Mouse (Mus musculus): Measurements from ENCODE around the gene Cdh23. TPM values are rescaled to one million over a fixed set of nuclear protein-coding genes. Genes with fewer than 3 reads are reported as not detected.

Gene Cdh23
- total RNA-seq, 1 experiment, result 2.3 TPM

GRCm38 (mm10) chr10:60256088-60256487 lies 440.2 kb downstream of the Cdh23 start:
- Histone ChIP-seq H3K4me1 (ENCODE audit: control insufficient read depth in 2 of 2, insufficient read depth in 2 of 2, low read length in 2 of 2, poor library complexity in 1 of 2) (peaks cover 6 to 9% of the 10 kb centered on the region in 2 experiments; a peak in 2 of 4 replicates), H3K4me3 (ENCODE audit: insufficient read depth in 1 of 2, low read depth in 1 of 2, low read length in 2 of 2, poor library complexity in 1 of 2, severe bottlenecking in 1 of 2) (no peak overlapping the region), H3K27ac (ENCODE audit: insufficient read depth, low read depth, low read length, poor library complexity, severe bottlenecking) (no peak overlapping the region), H3K9ac (ENCODE audit: insufficient read depth, low read depth, low read length, poor library complexity, severe bottlenecking) (no peak overlapping the region), H3K36me3 (ENCODE audit: control insufficient read depth, insufficient read depth, low read length, poor library complexity, severe bottlenecking) (no peaks in the 10 kb centered on the region), H3K9me3 (ENCODE audit: control insufficient read depth, insufficient read depth, low read depth, low read length) (no peaks in the 10 kb centered on the region)
- no peak for DNase-seq (ENCODE audit: low read depth, low spot score)
- in situ Hi-C loops (cut with MboI; ENCODE audit: low sequenced_read_pairs in 2 of 2, unreplicated experiment in 2 of 2), result no loop called here
- no peak for TF ChIP-seq HCFC1 (IDR thresholded peaks at IDR 0.05; ENCODE audit: borderline replicate concordance, insufficient read depth, low read length)
- no peak for TF ChIP-seq CHD2 (IDR thresholded peaks at IDR 0.05; ENCODE audit: low read depth, low read length)
- TF ChIP-seq ZNF384 (IDR thresholded peaks at IDR 0.05; ENCODE audit: low read depth, low read length), result no peak
- no peak for TF ChIP-seq MAFK (IDR thresholded peaks at IDR 0.05; ENCODE audit: insufficient read depth, low read depth, low read length)
- no peak for TF ChIP-seq ZC3H11A (IDR thresholded peaks at IDR 0.05; ENCODE audit: borderline replicate concordance, low read depth, low read length)

Other genes with a start within 250 kb of the Cdh23 start
- 11.9 and 21.4 TPM in 2 replicates for gene Slc29a3, start 56.3 kb upstream of the Cdh23 start, total RNA-seq (2012; rRNA removed)
- 75.5 and 82.0 TPM in 2 replicates for gene Unc5b, start 135.1 kb upstream of the Cdh23 start, total RNA-seq (2012; rRNA removed)